Mouse (Mus musculus) embryonic facial prominence, embryonic 13.5 days (tissue): ENCODE results near the gene Ip6k3. TPM values are rescaled to one million over a fixed set of nuclear protein-coding genes. Genes with fewer than 3 reads are reported as not detected.

Experiments used
- ATAC-seq: fragments of 200-750 bp; cut with Nextera tagmentation; 2 replicates; pipeline ENCODE4 v1.8.0; 2017; ENCODE audit warnings: low read depth; ENCODE audit not compliant: insufficient number of reproducible peaks, insufficient read depth, low FRiP score, low TSS enrichment
- H3K27ac ChIP-seq: fragments of 300-500 bp; sonication (generic); 2 replicates; pipeline ENCODE4 v1.5.1; 2015; ENCODE audit warnings: moderate library complexity, mild to moderate bottlenecking, inconsistent platforms
- H3K27me3 ChIP-seq: fragments of 300-500 bp; sonication (generic); 2 replicates; pipeline ENCODE4 v1.6.1; 2015; ENCODE audit warnings: mild to moderate bottlenecking, inconsistent platforms
- H3K36me3 ChIP-seq: fragments of 300-500 bp; sonication (generic); 2 replicates; pipeline ENCODE4 v1.6.1; 2015; ENCODE audit warnings: mild to moderate bottlenecking, inconsistent platforms
- H3K4me1 ChIP-seq: fragments of 300-500 bp; sonication (generic); 2 replicates; pipeline ENCODE4 v1.6.1; 2015; ENCODE audit warnings: inconsistent platforms
- H3K4me2 ChIP-seq: fragments of 300-500 bp; sonication (generic); 2 replicates; pipeline ENCODE4 v1.6.1; 2015; ENCODE audit warnings: moderate library complexity, mild to moderate bottlenecking, inconsistent platforms
- H3K4me3 ChIP-seq: fragments of 300-500 bp; sonication (generic); 2 replicates; pipeline ENCODE4 v1.5.1; 2015; ENCODE audit warnings: mild to moderate bottlenecking, inconsistent platforms
- H3K9ac ChIP-seq: fragments of 300-500 bp; sonication (generic); 2 replicates; pipeline ENCODE4 v1.6.1; 2015; ENCODE audit warnings: mild to moderate bottlenecking, inconsistent platforms
- H3K9me3 ChIP-seq: fragments of 300-500 bp; sonication (generic); 2 replicates; pipeline ENCODE4 v1.6.1; 2016; ENCODE audit warnings: inconsistent platforms
- WGBS: fragments of 180-500 bp; shearing (Covaris S2); methylation state at CpG from one replicate; pipeline ENCODE4 v1.1.7; 2015; ENCODE audit warnings: mixed read lengths; 5-methylcytosine and 5-hydroxymethylcytosine counted together
- polyA plus RNA-seq: library from polyadenylated mRNA; unstranded; fragments of >200 nt; fragmentation: Nextera tagmentation; extraction: Ambion mirVana; gene quantifications from 2 replicates; pipeline ENCODE4 v1.2.1, GENCODE M21; 2015

The Ip6k3 gene
- polyA plus RNA-seq, 1 experiment from 2014 or later = 0.42 TPM

GRCm38 (mm10) chr17:27168569-27168968, 974 bp upstream of the Ip6k3 start:
- peak overlapping the region; percentile 91; the same call in 1 of the 2 replicates for H3K27ac ChIP-seq
- no peak overlapping the region for H3K9ac ChIP-seq
- H3K36me3 ChIP-seq = no peaks in the 10 kb centered on the region
- no peak for ATAC-seq
- H3K9me3 ChIP-seq = no peaks in the 10 kb centered on the region
- H3K4me2 ChIP-seq = no peak overlapping the region
- no peaks in the 10 kb centered on the region for H3K27me3 ChIP-seq
- no peak overlapping the region for H3K4me3 ChIP-seq
- H3K4me1 ChIP-seq = peaks cover 38% of the 10 kb centered on the region
- 94% methylated on average over 4 of the region's 4 CpGs for WGBS

GRCm38 (mm10) chr17:27166901-27167300, 694 bp downstream of the Ip6k3 start:
- ATAC-seq = no peak
- H3K4me3 ChIP-seq = no peak overlapping the region
- no peak overlapping the region for H3K27ac ChIP-seq
- no peak overlapping the region for H3K4me2 ChIP-seq
- H3K36me3 ChIP-seq = no peaks in the 10 kb centered on the region
- WGBS = 70% methylated on average over 6 of the region's 6 CpGs
- H3K27me3 ChIP-seq = no peaks in the 10 kb centered on the region
- peaks cover 32% of the 10 kb centered on the region for H3K4me1 ChIP-seq
- H3K9ac ChIP-seq = no peak overlapping the region
- no peaks in the 10 kb centered on the region for H3K9me3 ChIP-seq

DNA sequence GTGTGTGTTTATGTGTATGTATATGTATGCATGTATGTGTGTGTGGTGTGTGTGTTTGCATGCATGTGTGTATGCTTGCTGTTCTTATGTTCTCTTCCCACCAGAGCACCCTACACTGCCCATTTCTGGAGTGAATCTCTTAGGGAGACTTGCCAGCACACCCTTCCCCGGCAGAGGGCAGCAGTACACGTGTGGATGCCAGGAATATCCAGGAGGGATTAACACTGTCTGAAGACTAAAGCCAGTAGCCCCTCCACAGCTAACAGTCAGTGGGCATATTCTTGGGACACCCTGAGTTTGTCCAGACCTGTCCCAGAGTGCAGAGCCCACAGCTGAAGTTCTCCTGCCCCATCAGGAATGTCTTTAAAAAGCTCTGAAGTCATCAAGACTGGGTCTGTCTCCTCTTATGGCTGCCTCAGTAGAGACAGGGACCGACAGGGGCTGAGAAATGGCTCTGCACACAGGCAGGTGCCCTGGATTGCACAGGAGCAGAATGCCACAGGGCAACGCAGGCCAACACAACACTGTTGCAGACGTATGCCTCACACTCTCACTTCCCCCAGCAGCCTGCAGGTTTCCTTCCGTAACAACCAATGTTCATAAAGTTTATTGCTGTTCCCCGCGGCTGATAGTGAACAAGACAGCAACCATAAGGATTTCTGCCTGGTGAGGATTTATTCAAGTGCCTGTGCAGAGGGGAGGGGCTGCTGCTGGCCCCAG, 2.4 kb downstream of the Ip6k3 start:
- ATAC-seq = no peak
- Histone ChIP-seq H3K9ac (no peak overlapping the region), H3K27ac (no peak overlapping the region), H3K36me3 (no peaks in the 10 kb centered on the region), H3K4me1 (peaks cover 26% of the 10 kb centered on the region), H3K9me3 (no peaks in the 10 kb centered on the region), H3K4me2 (no peak overlapping the region), H3K27me3 (no peaks in the 10 kb centered on the region), H3K4me3 (no peak overlapping the region)
- WGBS = 65% methylated on average over 8 of the region's 8 CpGs

GRCm38 (mm10) chr17:27160905-27161304, 6.7 kb downstream of the Ip6k3 start:
- 62% methylated on average over 4 of the region's 4 CpGs for WGBS
- ATAC-seq = 0 out of 2 replicates have a peak, but pooled peaks have one; percentile 11

DNA sequence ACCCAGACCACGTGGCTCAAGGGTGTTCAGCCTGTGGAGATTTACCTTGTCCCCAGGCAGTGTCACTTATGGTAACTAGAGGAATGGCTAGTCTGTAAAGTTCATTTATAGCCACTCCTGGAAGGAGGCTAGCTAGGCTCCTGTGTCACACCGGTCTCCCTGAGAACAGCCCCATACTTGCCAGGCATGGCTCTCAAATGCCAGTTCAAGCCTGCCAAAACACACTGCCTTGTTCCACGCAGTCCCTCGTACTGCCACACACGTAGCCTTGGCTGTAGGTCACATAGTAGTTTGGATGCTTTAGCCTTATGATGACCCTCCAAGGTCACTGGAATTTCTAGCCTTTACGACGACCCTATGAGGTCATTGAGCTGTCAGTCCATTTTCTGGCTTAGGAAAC, 8.4 kb downstream of the Ip6k3 start:
- Histone ChIP-seq H3K9me3 (no peaks in the 10 kb centered on the region), H3K4me2 (no peak overlapping the region), H3K27me3 (no peaks in the 10 kb centered on the region), H3K27ac (no peak overlapping the region), H3K9ac (no peak overlapping the region), H3K36me3 (no peaks in the 10 kb centered on the region), H3K4me1 (peaks cover 26% of the 10 kb centered on the region), H3K4me3 (no peak overlapping the region)
- no peak for ATAC-seq
- 71% methylated on average over 7 of the region's 7 CpGs for WGBS

More at GRCm38 (mm10) chr17:27160905-27161304, 6.7 kb downstream of the Ip6k3 start:
- Histone ChIP-seq H3K27ac (no peak overlapping the region), H3K9me3 (no peaks in the 10 kb centered on the region), H3K4me2 (no peak overlapping the region), H3K4me1 (peaks cover 9% of the 10 kb centered on the region), H3K4me3 (no peak overlapping the region), H3K9ac (no peak overlapping the region), H3K27me3 (no peaks in the 10 kb centered on the region), H3K36me3 (no peaks in the 10 kb centered on the region)

GRCm38 (mm10) chr17:27158439-27158838, 9.2 kb downstream of the Ip6k3 start:
- H3K4me1 ChIP-seq = peaks cover 33% of the 10 kb centered on the region
- no peak overlapping the region for H3K9ac ChIP-seq
- H3K4me3 ChIP-seq = no peak overlapping the region
- 86% methylated on average over 6 of the region's 6 CpGs for WGBS
- no peaks in the 10 kb centered on the region for H3K9me3 ChIP-seq
- no peaks in the 10 kb centered on the region for H3K36me3 ChIP-seq
- no peak overlapping the region for H3K27ac ChIP-seq
- H3K27me3 ChIP-seq = no peaks in the 10 kb centered on the region
- no peak for ATAC-seq
- H3K4me2 ChIP-seq = no peak overlapping the region

GRCm38 (mm10) chr17:27155752-27156151, 11.8 kb downstream of the Ip6k3 start:
- H3K9me3 ChIP-seq = no peaks in the 10 kb centered on the region
- no peak overlapping the region for H3K27ac ChIP-seq
- H3K27me3 ChIP-seq = no peaks in the 10 kb centered on the region
- no peak overlapping the region for H3K4me3 ChIP-seq
- 69% methylated on average over 8 of the region's 8 CpGs for WGBS
- H3K9ac ChIP-seq = no peak overlapping the region
- peaks cover 46% of the 10 kb centered on the region for H3K4me1 ChIP-seq
- H3K36me3 ChIP-seq = no peaks in the 10 kb centered on the region
- H3K4me2 ChIP-seq = no peak overlapping the region
- ATAC-seq = no peak

GRCm38 (mm10) chr17:27154881-27155280, 12.7 kb downstream of the Ip6k3 start:
- ATAC-seq = no peak
- Histone ChIP-seq H3K27me3 (no peaks in the 10 kb centered on the region), H3K36me3 (no peaks in the 10 kb centered on the region), H3K9ac (no peak overlapping the region), H3K27ac (0 out of 2 replicates have a peak overlapping the region, but pooled peaks have one; percentile 16), H3K4me1 (peaks cover 51% of the 10 kb centered on the region), H3K9me3 (no peaks in the 10 kb centered on the region), H3K4me3 (no peak overlapping the region), H3K4me2 (no peak overlapping the region)
- 53% methylated on average over 6 of the region's 6 CpGs for WGBS

DNA sequence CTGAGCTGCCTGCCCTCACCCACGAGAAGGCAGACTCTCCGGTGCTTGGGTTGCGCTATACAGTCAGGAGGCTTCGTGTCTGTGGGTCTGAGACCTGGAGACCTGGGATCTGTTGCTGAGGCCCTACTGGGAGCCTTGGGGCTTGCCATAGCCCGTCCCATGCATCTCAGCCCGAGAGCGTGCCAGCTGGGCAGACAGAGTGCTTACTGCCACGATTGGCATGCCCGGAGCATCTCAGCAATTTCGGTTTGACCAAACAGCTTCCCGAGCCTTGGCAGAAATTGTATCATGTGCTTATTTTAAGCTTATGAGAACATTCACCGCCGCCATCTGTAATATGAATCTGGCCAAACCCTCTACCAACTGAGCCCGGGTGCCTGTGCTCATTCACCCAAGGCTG, 13.3 kb downstream of the Ip6k3 start:
- WGBS = 88% methylated on average over 14 of the region's 14 CpGs
- 0 out of 2 replicates have a peak overlapping the region, but pooled peaks have one; percentile 18 for H3K27ac ChIP-seq
- no peak for ATAC-seq
- no peaks in the 10 kb centered on the region for H3K36me3 ChIP-seq
- H3K4me2 ChIP-seq = no peak overlapping the region
- H3K9ac ChIP-seq = no peak overlapping the region
- no peaks in the 10 kb centered on the region for H3K27me3 ChIP-seq
- peaks cover 58% of the 10 kb centered on the region for H3K4me1 ChIP-seq
- no peak overlapping the region for H3K4me3 ChIP-seq
- no peaks in the 10 kb centered on the region for H3K9me3 ChIP-seq

DNA sequence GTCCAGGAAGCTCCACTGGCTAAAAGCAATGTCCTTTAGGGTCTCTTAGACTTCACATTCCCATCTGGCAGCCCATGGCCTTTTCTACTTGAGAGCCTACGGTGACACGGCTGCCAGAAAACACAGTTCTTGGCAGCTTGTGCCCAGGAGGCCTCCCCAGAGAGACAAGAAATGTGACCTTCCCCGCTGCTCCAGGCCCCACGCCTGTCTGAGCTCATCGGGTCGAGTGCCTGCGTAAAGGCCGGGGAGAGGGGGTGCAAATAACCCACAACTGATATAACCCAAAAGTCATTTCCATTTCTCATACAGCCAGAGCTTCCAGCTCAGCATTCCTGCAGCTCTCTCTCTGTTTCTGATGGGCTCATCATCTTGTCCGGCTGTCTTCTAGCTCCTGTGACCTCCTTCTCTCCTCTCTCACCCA, 13.8 kb downstream of the Ip6k3 start:
- no peaks in the 10 kb centered on the region for H3K27me3 ChIP-seq
- no peaks in the 10 kb centered on the region for H3K9me3 ChIP-seq
- H3K27ac ChIP-seq = peak overlapping the region; percentile 18; the same call in 1 of the 2 replicates
- H3K4me1 ChIP-seq = peaks cover 62% of the 10 kb centered on the region
- no peak for ATAC-seq
- no peak overlapping the region for H3K4me3 ChIP-seq
- no peaks in the 10 kb centered on the region for H3K36me3 ChIP-seq
- no peak overlapping the region for H3K9ac ChIP-seq
- no peak overlapping the region for H3K4me2 ChIP-seq
- WGBS = 41% methylated on average over 9 of the region's 9 CpGs

DNA sequence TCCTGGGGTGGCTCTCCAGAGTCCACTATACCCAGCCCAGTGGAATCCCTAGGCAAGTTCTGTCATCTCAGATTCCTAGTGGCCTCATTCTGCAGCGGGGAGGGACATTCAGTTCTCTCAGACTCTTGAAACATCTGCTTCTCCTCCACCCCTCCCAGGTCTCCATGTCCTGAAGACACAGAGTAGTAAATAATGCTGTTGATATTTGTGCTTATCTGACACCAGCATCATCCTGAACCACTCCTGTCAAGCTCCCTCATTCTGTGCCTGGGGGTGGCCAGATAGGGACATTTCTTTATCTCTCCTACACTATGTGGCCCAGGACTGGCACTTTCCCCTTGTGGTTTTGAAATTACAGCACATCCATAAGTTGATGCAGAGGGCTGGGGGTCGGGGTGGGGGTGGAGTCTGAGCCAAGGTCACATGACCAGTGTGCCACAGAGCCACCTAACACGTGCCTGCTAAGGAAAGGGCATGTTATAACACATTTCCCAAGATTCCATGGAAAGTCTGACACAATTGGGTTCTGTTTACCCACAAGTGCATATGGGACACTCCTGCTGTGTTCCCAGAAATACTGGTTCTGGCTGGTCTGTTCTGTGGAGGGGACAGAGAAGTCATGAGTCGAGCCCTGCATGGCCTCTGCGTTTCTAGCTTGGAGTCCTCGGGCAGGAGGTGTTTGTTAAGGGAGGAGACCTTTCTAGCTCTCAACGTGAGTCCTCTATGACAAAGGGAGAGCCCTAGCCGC, 14.4 kb downstream of the Ip6k3 start:
- no peak overlapping the region for H3K9ac ChIP-seq
- H3K4me2 ChIP-seq = no peak overlapping the region
- WGBS = 59% methylated on average over 8 of the region's 8 CpGs
- no peaks in the 10 kb centered on the region for H3K27me3 ChIP-seq
- ATAC-seq = no peak
- H3K27ac ChIP-seq = peak overlapping the region; percentile 18; the same call in 1 of the 2 replicates
- no peaks in the 10 kb centered on the region for H3K9me3 ChIP-seq
- no peak overlapping the region for H3K4me3 ChIP-seq
- peaks cover 69% of the 10 kb centered on the region for H3K4me1 ChIP-seq
- no peaks in the 10 kb centered on the region for H3K36me3 ChIP-seq

GRCm38 (mm10) chr17:27151411-27151810, 16.2 kb downstream of the Ip6k3 start:
- H3K4me3 ChIP-seq = no peak overlapping the region
- H3K9ac ChIP-seq = no peak overlapping the region
- no peaks in the 10 kb centered on the region for H3K9me3 ChIP-seq
- no peak overlapping the region for H3K4me2 ChIP-seq
- H3K27ac ChIP-seq = no peak overlapping the region
- ATAC-seq = no peak
- no peaks in the 10 kb centered on the region for H3K27me3 ChIP-seq
- H3K4me1 ChIP-seq = peaks cover 76% of the 10 kb centered on the region
- 71% methylated on average over 8 of the region's 8 CpGs for WGBS
- no peaks in the 10 kb centered on the region for H3K36me3 ChIP-seq
